Mouse (Mus musculus): Measurements from ENCODE around the gene Skap1.

The Skap1 gene

GRCm38 (mm10) chr11:96553091-96553490 is 88.7 kb downstream of the Skap1 start:
- peak; percentile 16 to 26 for DNase-seq (ENCODE audit: low spot score in 2 of 2)

- no peak for DNase-seq (ENCODE audit: low spot score in 2 of 2)
Observed at GRCm38 (mm10) chr11:96560229-96560628, 95.8 kb downstream of the Skap1 start.

- DNase-seq (ENCODE audit: low spot score in 2 of 2) = no peak
Observed at GRCm38 (mm10) chr11:96564088-96564487, 99.7 kb downstream of the Skap1 start.

DNA sequence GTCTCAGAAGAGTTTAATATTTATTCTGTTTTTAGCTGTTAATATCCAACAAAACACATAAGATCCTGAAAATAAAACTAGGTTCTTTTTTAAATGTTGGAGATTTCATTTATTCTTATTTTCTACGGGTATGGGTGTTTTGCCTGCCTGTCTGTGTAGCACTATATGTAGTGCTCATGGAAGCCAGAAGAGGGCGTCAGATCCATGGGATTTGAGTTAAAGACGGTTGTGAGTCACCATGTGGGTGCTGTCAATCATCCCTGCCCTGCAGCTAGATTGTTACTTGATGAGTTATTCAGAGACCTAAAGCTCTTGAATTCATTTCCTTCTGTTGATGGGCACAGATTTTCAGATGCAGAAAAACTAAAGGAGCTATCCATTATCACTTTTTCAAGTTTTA is 108.1 kb downstream of the Skap1 start:
- no peak for DNase-seq (ENCODE audit: low spot score in 2 of 2)

- no peak for DNase-seq (ENCODE audit: low spot score in 2 of 2)
Observed at GRCm38 (mm10) chr11:96576491-96577427, 112.4 kb downstream of the Skap1 start.

GRCm38 (mm10) chr11:96578551-96579283 is 114.3 kb downstream of the Skap1 start:
- no peak for DNase-seq (ENCODE audit: low spot score in 2 of 2)

GRCm38 (mm10) chr11:96581604-96582384 is 117.4 kb downstream of the Skap1 start:
- DNase-seq (ENCODE audit: low spot score in 2 of 2) = peak; percentile 10 to 33

GRCm38 (mm10) chr11:96582595-96582994 is 118.2 kb downstream of the Skap1 start:
- no peak for DNase-seq (ENCODE audit: low spot score in 2 of 2)

DNA sequence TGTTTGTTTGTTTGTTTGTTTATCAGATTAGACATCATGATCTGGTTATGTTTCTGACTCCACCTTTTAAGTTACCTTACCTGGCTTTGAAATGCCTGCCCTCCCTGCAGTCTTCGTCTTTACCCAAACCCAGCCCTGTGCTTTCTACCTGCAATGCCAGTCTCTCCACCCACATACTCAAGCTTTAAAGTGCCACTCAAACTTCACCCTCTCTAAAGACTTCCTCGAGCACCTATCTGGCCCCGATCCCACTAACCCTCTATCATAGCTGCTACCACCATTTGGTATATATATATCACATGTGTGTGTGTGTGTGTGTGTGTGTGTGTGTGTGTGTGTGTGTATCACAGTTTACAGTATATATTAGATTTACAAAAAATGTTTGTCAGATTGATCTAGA is 125.4 kb downstream of the Skap1 start:
- DNase-seq (ENCODE audit: low spot score in 2 of 2) = no peak

DNA sequence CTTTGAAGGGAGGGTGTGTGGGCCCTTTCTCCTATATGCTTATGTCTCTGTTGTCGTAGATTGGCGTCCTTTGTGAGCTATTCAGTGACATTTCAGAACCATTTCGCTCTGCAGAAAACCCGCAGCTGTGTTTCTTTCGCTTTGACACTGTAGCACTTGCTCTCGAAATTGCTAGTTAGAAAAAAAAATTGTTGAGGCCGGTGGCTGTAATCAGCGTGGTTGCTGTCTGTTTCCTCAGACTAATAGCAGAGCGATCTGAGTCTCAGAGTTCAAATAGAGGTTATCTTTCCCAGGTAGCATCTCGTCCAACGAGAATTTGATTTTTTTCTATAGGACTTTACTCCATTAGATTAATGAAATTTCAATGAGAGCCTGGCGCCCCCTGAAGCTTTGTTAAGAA is 131.5 kb downstream of the Skap1 start:
- no peak for DNase-seq (ENCODE audit: low spot score in 2 of 2)

GRCm38 (mm10) chr11:96596301-96596700 is 131.9 kb downstream of the Skap1 start:
- DNase-seq (ENCODE audit: low spot score in 2 of 2) = no peak

- DNase-seq (ENCODE audit: low spot score in 2 of 2) = no peak
Observed at GRCm38 (mm10) chr11:96602806-96603205, 138.4 kb downstream of the Skap1 start.

GRCm38 (mm10) chr11:96604306-96604705 is 139.9 kb downstream of the Skap1 start:
- DNase-seq (ENCODE audit: low spot score in 2 of 2) = no peak

DNA sequence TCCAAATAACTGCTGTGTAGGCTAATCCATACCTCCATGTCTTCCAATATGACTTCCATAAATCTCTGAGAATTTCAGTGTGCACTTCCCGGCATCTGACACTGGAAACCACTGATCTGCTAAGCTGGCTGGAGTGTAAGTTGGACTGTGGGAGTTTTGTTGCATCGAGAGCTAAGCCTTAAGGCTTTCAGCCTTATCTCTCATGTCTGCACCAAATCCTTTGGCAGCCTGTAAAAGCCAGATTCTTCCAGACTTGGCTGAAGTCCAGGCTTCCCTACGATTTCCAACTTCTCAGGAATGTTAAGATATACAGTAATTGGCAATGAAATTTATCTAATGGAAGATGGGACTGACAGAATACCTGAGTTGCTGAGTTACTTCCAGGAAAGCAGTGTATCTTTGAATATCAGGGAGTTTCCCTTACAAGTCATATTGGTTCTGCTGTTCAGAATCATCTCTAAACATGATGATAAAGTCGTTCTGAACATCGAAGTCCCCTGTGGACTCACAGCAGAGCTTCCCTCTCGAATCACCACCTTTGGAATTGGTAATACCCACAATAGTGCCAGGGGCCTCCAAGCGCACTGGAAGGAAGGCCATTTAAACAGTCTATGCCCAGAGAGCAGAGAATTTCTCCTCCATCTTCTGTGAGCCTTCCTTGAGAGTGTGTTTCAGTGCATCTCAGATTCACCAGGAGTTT is 140.5 kb downstream of the Skap1 start:
- no peak for DNase-seq (ENCODE audit: low spot score in 2 of 2)

DNA sequence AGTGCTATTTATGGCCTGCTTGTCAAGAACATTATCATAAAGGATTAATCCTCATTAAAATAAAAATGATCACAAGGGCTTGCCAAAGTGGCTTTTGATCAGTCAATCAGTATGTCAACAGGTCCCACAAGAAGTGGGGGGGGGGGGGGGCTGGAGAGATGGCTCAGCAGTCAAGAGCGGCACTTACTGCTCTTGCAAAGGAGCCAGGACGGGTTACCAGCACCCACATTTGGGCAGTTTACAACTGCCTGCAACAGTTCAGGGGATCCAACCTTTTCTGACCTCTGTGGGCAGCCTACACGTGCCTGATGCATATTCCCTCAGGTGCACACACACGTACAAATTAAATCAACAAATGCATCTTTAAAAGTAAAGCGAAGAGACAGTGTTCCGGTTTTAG is 141.1 kb downstream of the Skap1 start:
- no peak for DNase-seq (ENCODE audit: low spot score in 2 of 2)

GRCm38 (mm10) chr11:96612596-96612995 is 148.2 kb downstream of the Skap1 start:
- no peak for DNase-seq (ENCODE audit: low spot score in 2 of 2)

GRCm38 (mm10) chr11:96616792-96617191 is 152.4 kb downstream of the Skap1 start:
- no peak for DNase-seq (ENCODE audit: low spot score in 2 of 2)

DNA sequence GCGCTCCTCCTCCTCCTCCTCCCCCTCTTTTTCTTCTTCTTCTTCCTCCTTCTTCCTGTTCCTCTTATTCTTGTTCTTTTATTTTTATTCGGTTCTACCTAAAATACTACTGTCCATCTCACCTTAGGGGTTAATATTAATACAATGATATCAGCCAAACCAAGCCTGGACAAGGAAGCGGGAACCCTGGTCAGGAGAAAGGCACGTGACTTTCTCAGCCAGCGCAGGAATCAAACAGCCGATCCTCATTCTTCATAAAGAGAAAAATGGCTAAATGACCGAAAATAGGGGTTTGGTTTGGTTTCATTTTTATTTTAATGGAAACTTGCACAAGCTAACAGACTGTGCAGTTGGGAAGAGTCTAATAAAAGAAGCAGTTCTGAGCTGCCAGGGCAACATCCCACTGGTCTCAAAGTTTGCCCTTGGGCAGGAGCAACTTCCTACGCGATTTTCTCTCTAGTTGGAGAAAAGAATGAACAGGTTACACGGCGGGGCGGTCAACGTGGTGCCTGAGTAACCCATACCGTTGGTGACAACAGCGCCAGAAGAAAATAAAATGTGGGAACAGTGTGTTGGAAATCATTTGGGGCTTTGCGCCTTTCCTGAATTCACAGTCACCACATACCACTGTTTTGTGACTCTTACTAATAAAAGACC is 154.5 kb downstream of the Skap1 start:
- DNase-seq (ENCODE audit: low spot score in 2 of 2) = no peak

DNA sequence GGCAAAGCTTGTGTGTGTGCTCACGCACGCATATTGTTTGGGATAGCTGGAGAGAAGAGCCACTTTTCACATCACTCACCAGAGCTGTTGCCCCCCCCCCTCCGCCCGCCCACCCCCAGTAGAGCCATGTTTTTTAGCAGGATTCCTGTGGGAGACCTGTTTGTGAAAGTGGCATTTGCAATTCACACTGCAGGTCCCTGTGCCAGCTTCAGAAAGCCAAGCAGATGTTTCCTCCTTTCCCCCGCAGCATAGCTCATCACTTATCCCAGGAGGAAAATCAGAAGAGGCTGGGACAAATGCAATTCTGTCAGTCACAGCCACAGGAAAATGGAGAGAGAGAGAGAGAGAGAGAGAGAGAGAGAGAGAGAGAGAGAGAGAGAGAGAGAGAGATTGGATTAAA is 155.2 kb downstream of the Skap1 start:
- DNase-seq (ENCODE audit: low spot score in 2 of 2) = no peak

DNA sequence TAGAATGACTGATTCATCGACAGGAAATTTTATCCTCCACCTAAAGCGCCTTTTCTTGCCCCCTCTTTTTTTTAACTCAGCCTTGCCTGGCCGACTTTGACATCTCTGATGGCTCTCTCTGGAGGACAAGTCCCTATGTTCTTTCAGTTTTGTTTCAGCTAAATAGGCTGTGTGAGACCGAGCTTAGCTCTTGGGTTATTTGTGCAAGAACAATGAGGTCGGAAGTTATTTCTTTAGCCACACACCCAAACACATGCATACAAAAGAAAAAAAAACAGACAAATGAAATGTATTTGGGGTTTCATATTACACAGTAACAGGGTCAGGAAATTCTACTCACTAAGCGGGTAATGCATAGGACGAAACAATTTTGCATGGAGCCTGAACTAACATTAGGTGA is 155.6 kb downstream of the Skap1 start:
- no peak for DNase-seq (ENCODE audit: low spot score in 2 of 2)

- DNase-seq (ENCODE audit: low spot score in 2 of 2) = no peak
Observed at GRCm38 (mm10) chr11:96620660-96621059, 156.3 kb downstream of the Skap1 start.
